Mouse (Mus musculus) inflammation-experienced regulatory T-cells (primary cell): ENCODE measurements around the gene Hsf2. TPM values are rescaled to one million over a fixed set of nuclear protein-coding genes. Genes with fewer than 3 reads are reported as not detected.

Source experiments
- polyA plus RNA-seq, 2 experiments: library from polyadenylated mRNA; unstranded; fragments of 100-300 nt; shearing (Covaris generic); gene quantifications; one replicate each; pipeline ENCODE4 v1.2.1; 2017

Gene Hsf2
- 1 to 10 TPM; 4.5 to 4.9 TPM for polyA plus RNA-seq

GRCm38 (mm10) chr10:57485908-57486541 is at the start of gene Hsf2:
Gene Hsf2 (plus strand): TSS chr10:57486385.

GRCm38 (mm10) chr10:57532218-57533101 is 46.3 kb downstream of the Hsf2 start, which contains the start of gene Serinc1:
Gene Serinc1 (minus strand): TSS chr10:57532530.

Other genes with a start within 250 kb of the Hsf2 start
- gene Serinc1, start 46.1 kb downstream of the Hsf2 start, polyA plus RNA-seq: 100 to 1,000 TPM; 113 to 117 TPM
- 1 to 10 TPM in 1 of 2 experiments, under 1 TPM in 1; 0.42 to 7.8 TPM for gene Pkib, start 145.6 kb downstream of the Hsf2 start, polyA plus RNA-seq